Mouse (Mus musculus) C2C12 (cell line): ENCODE results near the gene Il2rg. TPM values are rescaled to one million over a fixed set of nuclear protein-coding genes. Genes with fewer than 3 reads are reported as not detected.

Experiments used
- H3K27me3 ChIP-seq: one replicate; pipeline ENCODE4 v1.6.1; 2011; ENCODE audit not compliant: control insufficient read depth, insufficient read depth, insufficient read length
- H3K36me3 ChIP-seq: one replicate; pipeline ENCODE4 v1.6.1; 2011; ENCODE audit not compliant: control insufficient read depth, insufficient read depth
- H3K4me3 ChIP-seq: one replicate; pipeline ENCODE4 v1.5.1; 2011; ENCODE audit warnings: mild to moderate bottlenecking, control low read depth; ENCODE audit not compliant: poor library complexity, insufficient read depth, severe bottlenecking
- H3K79me2 ChIP-seq: one replicate; pipeline ENCODE4 v1.6.1; 2011; ENCODE audit not compliant: control insufficient read depth, insufficient read depth
- H3K79me3 ChIP-seq: one replicate; pipeline ENCODE4 v1.6.1; 2011; ENCODE audit warnings: low read depth, control low read depth
- H3ac ChIP-seq: one replicate; pipeline ENCODE3; 2011; ENCODE audit warnings: low read depth; ENCODE audit not compliant: control insufficient read depth, insufficient read length
- CEBPB ChIP-seq: IDR thresholded peaks from one replicate; pipeline ENCODE4 v1.6.1; 2011; ENCODE audit warnings: low read depth, mild to moderate bottlenecking, control low read depth, moderate library complexity
- CTCF ChIP-seq: IDR thresholded peaks from one replicate; pipeline ENCODE4 v1.5.1; 2011; ENCODE audit not compliant: control insufficient read depth, insufficient read depth, insufficient read length
- FOSL1 ChIP-seq: IDR thresholded peaks from one replicate; pipeline ENCODE4 v1.8.0; 2011; ENCODE audit warnings: mild to moderate bottlenecking, low read length; ENCODE audit not compliant: poor library complexity, insufficient read depth, severe bottlenecking
- MAX ChIP-seq: IDR thresholded peaks from one replicate; pipeline ENCODE4 v1.6.1; 2011; ENCODE audit warnings: mild to moderate bottlenecking, control low read depth
- MYOD1 ChIP-seq: IDR thresholded peaks from one replicate; pipeline ENCODE4 v1.6.1; 2011; ENCODE audit warnings: low read depth; ENCODE audit not compliant: control insufficient read depth, insufficient read length
- MYOG ChIP-seq: IDR thresholded peaks from one replicate; pipeline ENCODE4 v1.6.1; 2011; ENCODE audit not compliant: control insufficient read depth, insufficient read length; ENCODE audit errors: extremely low read depth
- USF1 ChIP-seq: IDR thresholded peaks from one replicate; pipeline ENCODE4 v1.6.1; 2011; ENCODE audit warnings: low read depth, mild to moderate bottlenecking, control low read depth, moderate library complexity
- long read RNA-seq, 2 experiments: library from polyadenylated mRNA; unstranded; transcript quantifications; one replicate each; pipeline ENCODE4 v2.0.0; 2019 to 2020
- polyA plus RNA-seq: library from polyadenylated mRNA; unstranded; fragments of >200 nt; fragmentation: generic; extraction: Trizol; gene quantifications from one replicate; pipeline ENCODE4 v1.2.1, GENCODE M21; 2012; ENCODE audit warnings: missing spikeins

Gene Il2rg
- polyA plus RNA-seq = 1.7 TPM
- long read RNA-seq, experiment 1, transcript Il2rg-201 (8 exons, 1,670 nt) = major isoform, 10 of 10 reads
- long read RNA-seq, experiment 1, partial matches to known transcripts = 0 of 10 reads
- long read RNA-seq, experiment 1, other reads (novel, unspliced or antisense) = 0 of 10 reads
- long read RNA-seq, experiment 2 = 0 reads

GRCm38 (mm10) chrX:101268025-101268754 is at the start of gene Il2rg:
Gene Il2rg (minus strand): TSS chrX:101268255.
- no peaks in the 10 kb centered on the region for H3K79me3 ChIP-seq
- TF ChIP-seq MAX = no peak
- no peak for TF ChIP-seq USF1
- no peak for TF ChIP-seq FOSL1
- no peak for TF ChIP-seq MYOD1
- TF ChIP-seq CEBPB = no peak
- TF ChIP-seq MYOG = no peak
- TF ChIP-seq CTCF = no peak
- H3K4me3 ChIP-seq = no peak within 1 kb of the TSS
- no peaks in the 10 kb centered on the region for H3K36me3 ChIP-seq
- H3K79me2 ChIP-seq = no peaks in the 10 kb centered on the region
- no peak within 1 kb of the TSS for H3ac ChIP-seq
- H3K27me3 ChIP-seq = no peaks in the 10 kb centered on the region

DNA sequence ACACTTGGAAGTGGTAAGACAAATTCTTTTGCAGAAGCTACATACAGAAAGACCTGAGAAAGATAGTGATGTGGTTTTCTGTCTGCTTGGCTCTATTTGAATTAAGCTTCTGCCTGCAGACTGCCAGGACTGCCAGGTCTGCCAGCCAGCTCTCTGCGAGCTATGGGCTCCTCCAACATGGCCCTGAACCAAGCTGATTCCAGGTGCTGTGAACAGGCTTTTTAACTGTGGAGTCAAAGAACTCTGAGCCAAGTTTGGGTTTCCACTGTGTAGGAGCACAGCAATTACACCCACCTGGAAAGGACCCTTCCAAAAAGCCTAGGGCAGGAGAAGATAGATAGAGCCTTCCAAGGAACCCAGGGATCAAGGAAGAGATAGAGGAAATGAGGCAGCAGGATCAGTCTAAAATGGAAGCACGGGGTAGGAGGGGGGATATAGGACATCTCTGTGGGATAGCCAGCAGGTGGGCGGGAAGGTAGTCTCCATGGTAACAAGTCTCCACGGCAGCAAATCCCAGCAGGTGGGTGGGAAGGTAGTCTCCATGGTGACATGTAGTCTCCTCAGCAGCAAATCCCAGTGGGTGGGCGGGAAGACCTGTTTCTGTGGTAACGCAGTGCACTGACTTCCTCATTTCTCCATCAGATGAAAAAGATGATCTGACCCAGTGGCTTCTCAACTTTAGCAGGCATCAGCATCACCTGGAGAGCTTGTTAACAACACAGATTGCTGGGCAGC is 45.7 kb upstream of the Il2rg start:
- Histone ChIP-seq H3K4me3 (no peak overlapping the region), H3K36me3 (no peaks in the 10 kb centered on the region), H3K79me2 (no peaks in the 10 kb centered on the region), H3ac (no peak overlapping the region), H3K79me3 (no peaks in the 10 kb centered on the region), H3K27me3 (no peaks in the 10 kb centered on the region)
- TF ChIP-seq FOSL1 (no peak), CEBPB (no peak), MYOD1 (no peak)

DNA sequence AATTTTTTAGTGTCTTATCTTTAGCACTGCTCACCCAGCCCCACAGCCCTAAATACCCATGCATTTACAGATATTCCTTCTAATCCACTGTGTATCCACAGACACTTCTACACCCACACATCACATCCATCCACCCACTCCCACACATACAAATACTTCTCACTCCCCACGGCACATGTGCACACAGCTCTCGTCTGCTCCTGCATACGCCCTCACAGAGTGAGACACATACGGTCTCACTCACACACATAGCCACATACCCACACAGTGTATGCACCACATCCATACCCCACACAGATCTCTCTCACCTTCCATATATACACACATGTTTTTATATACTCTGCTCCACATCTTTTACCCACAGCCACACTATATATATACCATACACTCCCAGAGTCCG is 41.2 kb upstream of the Il2rg start:
- Histone ChIP-seq H3K79me2 (no peaks in the 10 kb centered on the region), H3ac (no peak overlapping the region), H3K36me3 (no peaks in the 10 kb centered on the region), H3K27me3 (peaks cover 3% of the 10 kb centered on the region), H3K4me3 (no peak overlapping the region), H3K79me3 (no peaks in the 10 kb centered on the region)
- no peak for TF ChIP-seq CTCF
- TF ChIP-seq FOSL1 = no peak
- no peak for TF ChIP-seq CEBPB
- TF ChIP-seq MYOD1 = no peak
- no peak for TF ChIP-seq MYOG
- no peak for TF ChIP-seq USF1
- no peak for TF ChIP-seq MAX

DNA sequence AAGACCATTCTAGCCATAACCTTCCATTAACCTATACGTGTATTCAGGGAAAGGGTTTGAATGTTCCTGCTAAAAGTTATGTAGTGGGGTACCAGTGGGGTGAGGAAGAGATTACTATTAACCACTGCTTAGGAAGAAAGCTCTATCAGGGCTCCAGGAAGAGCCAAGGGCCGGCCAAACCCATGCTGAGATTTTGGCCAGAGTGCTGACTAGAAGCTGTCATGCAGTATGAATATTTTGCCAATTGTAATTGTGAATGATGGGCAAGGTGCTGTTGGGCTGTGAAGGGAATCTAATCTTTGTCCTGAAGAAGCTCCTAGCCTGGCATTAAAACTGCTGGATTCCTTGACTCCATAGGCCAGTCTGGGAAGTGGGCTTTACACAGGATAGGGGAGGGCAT is 36.6 kb upstream of the Il2rg start:
- H3K36me3 ChIP-seq = no peaks in the 10 kb centered on the region
- no peaks in the 10 kb centered on the region for H3K79me2 ChIP-seq
- no peak for TF ChIP-seq MYOG
- TF ChIP-seq CTCF = no peak
- no peak for TF ChIP-seq MAX
- TF ChIP-seq CEBPB = no peak
- no peak for TF ChIP-seq USF1
- TF ChIP-seq FOSL1 = no peak
- no peak for TF ChIP-seq MYOD1
- H3K27me3 ChIP-seq = peaks cover 3% of the 10 kb centered on the region
- H3ac ChIP-seq = no peak overlapping the region
- H3K4me3 ChIP-seq = no peak overlapping the region
- no peaks in the 10 kb centered on the region for H3K79me3 ChIP-seq

DNA sequence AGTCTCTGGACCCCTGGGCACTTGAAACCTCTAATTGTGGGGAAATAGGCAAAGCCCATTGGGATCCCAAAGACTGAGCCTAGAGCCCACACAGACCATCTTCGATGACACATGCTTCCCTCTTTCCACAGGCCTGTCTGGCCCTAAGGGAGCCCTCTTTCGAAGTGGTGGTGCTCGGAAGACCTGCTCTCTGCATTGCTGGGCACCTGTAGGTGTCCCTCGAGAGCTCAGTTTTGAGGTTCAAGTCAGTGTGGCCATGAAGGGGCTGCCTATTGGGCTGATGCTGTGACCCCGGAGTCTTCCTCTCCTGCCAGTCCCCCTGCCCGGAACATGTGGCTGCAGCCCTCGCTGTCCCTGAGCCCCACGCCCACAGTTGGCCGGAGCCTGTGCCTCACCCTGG is 33.6 kb upstream of the Il2rg start:
- H3K27me3 ChIP-seq = peaks cover 3% of the 10 kb centered on the region
- no peak overlapping the region for H3ac ChIP-seq
- H3K4me3 ChIP-seq = no peak overlapping the region
- no peaks in the 10 kb centered on the region for H3K79me2 ChIP-seq
- H3K36me3 ChIP-seq = no peaks in the 10 kb centered on the region
- H3K79me3 ChIP-seq = no peaks in the 10 kb centered on the region
- TF ChIP-seq MYOG (no peak), CTCF (no peak), MAX (no peak), USF1 (no peak), FOSL1 (no peak), MYOD1 (no peak), CEBPB (no peak)
